In the genomic region with DNA sequence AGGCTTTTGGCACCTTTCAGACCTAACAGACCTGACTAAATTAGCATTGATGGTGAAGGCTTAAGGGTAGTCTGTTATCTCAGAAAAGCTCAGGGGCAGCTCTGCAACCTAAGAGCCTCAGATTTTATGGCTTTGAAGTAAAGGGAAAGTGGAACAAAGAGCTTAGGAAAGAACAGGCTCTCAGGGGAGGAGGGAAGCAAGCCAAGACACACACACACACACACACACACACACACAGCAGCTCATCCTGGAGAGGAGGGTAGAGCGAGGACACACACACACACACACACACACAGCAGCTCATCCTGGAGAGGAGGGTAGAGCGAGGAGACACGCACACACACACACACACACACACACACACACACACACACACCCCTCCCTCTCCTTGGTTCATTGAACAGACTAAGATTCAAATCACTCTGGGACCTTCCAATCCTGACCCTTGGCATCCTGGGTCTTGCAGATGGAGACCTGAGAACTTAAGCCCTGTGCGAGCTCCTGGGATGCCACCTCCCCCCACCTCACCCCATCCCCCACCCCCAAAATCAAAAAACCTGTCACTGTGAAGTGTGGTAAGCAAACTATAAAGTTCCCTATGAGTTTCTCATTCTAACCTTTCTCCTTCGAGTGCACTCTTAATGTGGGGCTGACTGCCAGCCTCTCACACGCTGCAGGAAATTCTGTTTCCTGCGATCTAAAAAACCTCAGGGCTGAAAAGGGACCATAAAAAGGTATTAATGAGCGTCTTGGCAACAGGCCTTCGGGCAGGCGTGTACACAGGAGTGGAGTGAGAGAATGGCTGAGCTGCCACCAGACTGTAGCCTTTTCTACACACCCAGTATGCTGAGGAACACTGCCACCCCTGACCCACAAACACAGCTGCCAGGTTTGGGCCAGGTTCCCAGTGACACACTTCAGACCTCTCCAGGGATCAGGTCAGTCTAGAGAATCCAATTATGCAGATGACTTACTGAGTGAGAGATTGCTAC, we compare ENCODE assay signal across 9 mouse cellular contexts. TPM values are rescaled to one million over a fixed set of nuclear protein-coding genes. Genes with fewer than 3 reads are reported as not detected.
DNase-seq lines count a peak whose midpoint lies in the region; ATAC-seq and TF ChIP-seq lines count a peak whose summit lies in the region.
"Had no signal": no experiment of that assay in that cellular context is flagged by ENCODE, and none has a peak within 500 bp of the region (broad histone marks: within the 10 kb centered on the region; RNA-seq: fewer than 3 reads in every experiment).

No protein-coding gene starts in this region.

- H3K27me3 ChIP-seq in neural tube, embryonic 12.5 days (replicated peaks), result no peaks in the 10 kb centered on the region
- H3K27me3 ChIP-seq in hindbrain, embryonic 14.5 days (ENCODE audit: control insufficient read depth, insufficient read depth, low read length), result no peaks in the 10 kb centered on the region
- no peaks in the 10 kb centered on the region for H3K27me3 ChIP-seq in limb, embryonic 14.5 days (ENCODE audit: control insufficient read depth, insufficient read depth, low read length)
- H3K27me3 ChIP-seq in liver, postnatal 0 days (ENCODE audit: insufficient read depth, low read length), result no peaks in the 10 kb centered on the region

- peaks cover 16% of the 10 kb centered on the region for H3K4me1 ChIP-seq in neural tube, embryonic 12.5 days
- H3K4me1 ChIP-seq in hindbrain, embryonic 14.5 days (replicated peaks; ENCODE audit: control insufficient read depth, insufficient read depth, low read length), result no peaks in the 10 kb centered on the region; the same call in 1 of the 2 replicates
- peaks cover 23% of the 10 kb centered on the region for H3K4me1 ChIP-seq in limb, embryonic 14.5 days (ENCODE audit: control insufficient read depth, insufficient read depth, low read length)
- no peaks in the 10 kb centered on the region for H3K4me1 ChIP-seq in liver, postnatal 0 days (ENCODE audit: insufficient read depth)

- no peak for TF ChIP-seq EP300 in liver, postnatal 0 days (IDR thresholded peaks at IDR 0.05; ENCODE audit: low read depth)

- 23% methylated on average over 9 of the region's 10 CpGs for WGBS in neural tube, embryonic 12.5 days
- WGBS in hindbrain, embryonic 14.5 days, result 67% methylated on average over 10 of the region's 10 CpGs
- 14% methylated on average over 10 of the region's 10 CpGs for WGBS in limb, embryonic 14.5 days
- WGBS in liver, postnatal 0 days (ENCODE audit: insufficient replicate concordance), result 60% methylated on average over 10 of the region's 10 CpGs

- TF ChIP-seq POLR2A in limb, embryonic 14.5 days (IDR thresholded peaks at IDR 0.05; ENCODE audit: borderline replicate concordance, extremely low read depth, insufficient read depth, insufficient read length), result no peak

- ATAC-seq in neural tube, embryonic 12.5 days (ENCODE audit: low FRiP score, low read depth), result peak; percentile 68
- ATAC-seq in hindbrain, embryonic 14.5 days (ENCODE audit: low FRiP score), result peak; percentile 66; the same call in 1 of the 2 replicates
- peak; percentile 49; the same call in 1 of the 2 replicates for ATAC-seq in limb, embryonic 14.5 days (ENCODE audit: low FRiP score, low read depth)
- ATAC-seq in liver, postnatal 0 days, result no peak

- no peak for DNase-seq in neural tube, embryonic 10.5 days (ENCODE audit: extremely low spot score, low spot score)
- DNase-seq in embryo, embryonic 11 days, result peak; percentile 17
- no peak for DNase-seq in hindbrain, embryonic 14.5 days (ENCODE audit: low spot score)
- DNase-seq in limb, embryonic 14.5 days (ENCODE audit: low spot score), result peak; percentile 61
- peak; percentile 39 for DNase-seq in retina, postnatal 7 days (ENCODE audit: low read depth, low spot score)
- no peak for DNase-seq in frontal cortex, postnatal 25 days (ENCODE audit: low spot score in 2 of 2)
- DNase-seq in liver, postnatal 0 days, result no peak

- H3K9me3 ChIP-seq in neural tube, embryonic 12.5 days, result no peaks in the 10 kb centered on the region
- no peaks in the 10 kb centered on the region for H3K9me3 ChIP-seq in hindbrain, embryonic 14.5 days (ENCODE audit: control insufficient read depth, low read length)
- H3K9me3 ChIP-seq in limb, embryonic 14.5 days (ENCODE audit: control insufficient read depth, low read length), result no peaks in the 10 kb centered on the region
- H3K9me3 ChIP-seq in liver, postnatal 0 days (ENCODE audit: low read length), result no peaks in the 10 kb centered on the region

- no peak overlapping the region for H3K27ac ChIP-seq in neural tube, embryonic 12.5 days
- H3K27ac ChIP-seq in hindbrain, embryonic 14.5 days, result peak overlapping the region; percentile 43
- H3K27ac ChIP-seq in limb, embryonic 14.5 days (replicated peaks; ENCODE audit: low read depth, low read length), result no peak overlapping the region
- H3K27ac ChIP-seq in liver, postnatal 0 days (ENCODE audit: low read depth), result no peak overlapping the region
- H3K27ac ChIP-seq: liver, embryonic 14.5 days had no signal

- H3K4me3 ChIP-seq in neural tube, embryonic 12.5 days, result no peak overlapping the region
- no peak overlapping the region for H3K4me3 ChIP-seq in hindbrain, embryonic 14.5 days (replicated peaks; ENCODE audit: low read length)
- H3K4me3 ChIP-seq in limb, embryonic 14.5 days (replicated peaks; ENCODE audit: low read length), result no peak overlapping the region
- no peak overlapping the region for H3K4me3 ChIP-seq in liver, postnatal 0 days (ENCODE audit: low read depth, low read length)

- no peak overlapping the region for H3K4me2 ChIP-seq in neural tube, embryonic 12.5 days (replicated peaks)
- no peak overlapping the region for H3K4me2 ChIP-seq in hindbrain, embryonic 14.5 days (replicated peaks)
- no peak overlapping the region for H3K4me2 ChIP-seq in limb, embryonic 14.5 days (replicated peaks; ENCODE audit: low read depth, low read length, severe bottlenecking)
- H3K4me2 ChIP-seq in liver, postnatal 0 days (ENCODE audit: low read depth, low read length), result no peak overlapping the region

- peaks cover 63% of the 10 kb centered on the region for H3K36me3 ChIP-seq in neural tube, embryonic 12.5 days
- H3K36me3 ChIP-seq in hindbrain, embryonic 14.5 days (replicated peaks; ENCODE audit: control insufficient read depth, insufficient read depth), result peaks cover 77% of the 10 kb centered on the region
- peaks cover 51% of the 10 kb centered on the region for H3K36me3 ChIP-seq in limb, embryonic 14.5 days (ENCODE audit: control insufficient read depth, insufficient read depth, low read length)
- peaks cover 20% of the 10 kb centered on the region for H3K36me3 ChIP-seq in liver, postnatal 0 days (replicated peaks; ENCODE audit: insufficient read depth, low read length)

- no peak overlapping the region for H3K9ac ChIP-seq in neural tube, embryonic 12.5 days
- H3K9ac ChIP-seq in hindbrain, embryonic 14.5 days, result no peak overlapping the region
- H3K9ac ChIP-seq in limb, embryonic 14.5 days (ENCODE audit: low read depth, low read length, severe bottlenecking), result no peak overlapping the region
- no peak overlapping the region for H3K9ac ChIP-seq in liver, postnatal 0 days (replicated peaks)
- H3K9ac ChIP-seq: liver, embryonic 14.5 days had no signal

- no peak for TF ChIP-seq CTCF in liver, postnatal 0 days (IDR thresholded peaks at IDR 0.05; ENCODE audit: low read depth)

RNA-seq across cellular contexts. Expression of a gene that starts 24.8 kb away (rescaled TPM):
- 5.6 and 7.4 TPM in 2 replicates for polyA plus RNA-seq in neural tube, embryonic 12.5 days (2016; fragmentation: Nextera tagmentation; extraction: Ambion mirVana)
- polyA plus RNA-seq in hindbrain, embryonic 14.5 days (2014; fragmentation: Nextera tagmentation; extraction: Ambion mirVana), result 3.6 and 4.5 TPM in 2 replicates
- polyA plus RNA-seq in limb, embryonic 14.5 days (2012; rRNA removed), result 15.1 and 20.1 TPM in 2 replicates
- polyA plus RNA-seq in limb, embryonic 14.5 days (2014; fragmentation: Nextera tagmentation; extraction: Ambion mirVana), result 5.3 and 6.7 TPM in 2 replicates
- polyA plus RNA-seq in liver, postnatal 0 days (2015; fragmentation: Nextera tagmentation; extraction: Ambion mirVana), result 1.3 and 1.4 TPM in 2 replicates

RNA-seq across cellular contexts. Expression of a gene that starts 25.1 kb away (rescaled TPM):
- polyA plus RNA-seq in neural tube, embryonic 12.5 days (2016; fragmentation: Nextera tagmentation; extraction: Ambion mirVana), result 90.0 and 97.4 TPM in 2 replicates
- polyA plus RNA-seq in hindbrain, embryonic 14.5 days (2014; fragmentation: Nextera tagmentation; extraction: Ambion mirVana), result 215 and 239 TPM in 2 replicates
- 17.4 and 19.2 TPM in 2 replicates for polyA plus RNA-seq in limb, embryonic 14.5 days (2012; rRNA removed)
- 15.8 and 17.0 TPM in 2 replicates for polyA plus RNA-seq in limb, embryonic 14.5 days (2014; fragmentation: Nextera tagmentation; extraction: Ambion mirVana)
- polyA plus RNA-seq in liver, postnatal 0 days (2015; fragmentation: Nextera tagmentation; extraction: Ambion mirVana), result 0.43 and 0.62 TPM in 2 replicates

RNA-seq across cellular contexts. Expression of a gene that starts 25.6 kb away (rescaled TPM):
- polyA plus RNA-seq in neural tube, embryonic 12.5 days (2016; fragmentation: Nextera tagmentation; extraction: Ambion mirVana), result 47.5 and 50.1 TPM in 2 replicates
- polyA plus RNA-seq in hindbrain, embryonic 14.5 days (2014; fragmentation: Nextera tagmentation; extraction: Ambion mirVana), result 44.1 and 44.7 TPM in 2 replicates
- 65.3 and 67.3 TPM in 2 replicates for polyA plus RNA-seq in limb, embryonic 14.5 days (2012; rRNA removed)
- 50.0 and 53.7 TPM in 2 replicates for polyA plus RNA-seq in limb, embryonic 14.5 days (2014; fragmentation: Nextera tagmentation; extraction: Ambion mirVana)
- 7.9 and 8.6 TPM in 2 replicates for polyA plus RNA-seq in liver, postnatal 0 days (2015; fragmentation: Nextera tagmentation; extraction: Ambion mirVana)

Comparison
In these comparisons a context has a peak if more than half of its experiments do, and no peak if none do; other contexts are left out.
1. DNase-seq: peak in embryo, embryonic 11 days (single experiment), limb, embryonic 14.5 days (single experiment) and retina, postnatal 7 days (single experiment); none in neural tube, embryonic 10.5 days (single experiment), hindbrain, embryonic 14.5 days (single experiment), frontal cortex, postnatal 25 days (0 of 2) and liver, postnatal 0 days (single experiment).
2. RNA of a gene that starts 25.1 kb away (polyA plus RNA-seq): 215 to 239 TPM in hindbrain, embryonic 14.5 days, 90.0 to 97.4 TPM in neural tube, embryonic 12.5 days and 15.8 to 19.2 TPM in limb, embryonic 14.5 days; 0.43 to 0.62 TPM in liver, postnatal 0 days; every median in the first group is over 10 times any median in the second.